Mouse (Mus musculus): Measurements from ENCODE around the gene Dpf1. TPM values are rescaled to one million over a fixed set of nuclear protein-coding genes. Genes with fewer than 3 reads are reported as not detected.

Gene Dpf1
- polyA plus RNA-seq (2014; fragmentation: Nextera tagmentation; extraction: Ambion mirVana) = 19.8 and 27.9 TPM in 2 replicates

- under 1% methylated on average over 61 of the region's 67 CpGs for WGBS
- H3K36me3 ChIP-seq (replicated peaks; ENCODE audit: control insufficient read depth, insufficient read depth, low read depth, low read length) = no peaks in the 10 kb centered on the region
These were observed at the start of gene Dpf1 for GRCm38 (mm10) chr7:29303738-29304462. Gene Dpf1, plus strand, starts transcription at chr7:29303951.

GRCm38 (mm10) chr7:29255875-29256274, 47.9 kb upstream of the Dpf1 start:
- no peak overlapping the region for H3K9ac ChIP-seq (replicated peaks; ENCODE audit: low read length)
- WGBS = 83% methylated on average over 4 of the region's 4 CpGs

More at GRCm38 (mm10) chr7:29303738-29304462, at the start of gene Dpf1:
- Histone ChIP-seq H3K4me1 (ENCODE audit: control insufficient read depth, insufficient read depth, low read length) (peaks cover 8% of the 10 kb centered on the region), H3K27me3 (ENCODE audit: control insufficient read depth, insufficient read depth, low read length) (0 out of 2 replicates have a peak, but pooled peaks cover 2% of the 10 kb centered on the region), H3K27ac (replicated peaks; ENCODE audit: low read depth, low read length) (peak within 1 kb of the TSS; percentile 28; the same call in 1 of the 2 replicates), H3K9ac (replicated peaks; ENCODE audit: low read length) (peak within 1 kb of the TSS; percentile 63), H3K9me3 (replicated peaks; ENCODE audit: control insufficient read depth, low read length) (no peaks in the 10 kb centered on the region), H3K4me3 (ENCODE audit: low read depth, low read length) (peak within 1 kb of the TSS; percentile 58), H3K4me2 (ENCODE audit: low read depth, low read length) (peak within 1 kb of the TSS; percentile 87)
- DNase-seq (ENCODE audit: low spot score) (peak; percentile 94), ATAC-seq (replicated peaks; ENCODE audit: insufficient number of reproducible peaks, low FRiP score, low TSS enrichment, low read depth) (peak; percentile 85)

DNA sequence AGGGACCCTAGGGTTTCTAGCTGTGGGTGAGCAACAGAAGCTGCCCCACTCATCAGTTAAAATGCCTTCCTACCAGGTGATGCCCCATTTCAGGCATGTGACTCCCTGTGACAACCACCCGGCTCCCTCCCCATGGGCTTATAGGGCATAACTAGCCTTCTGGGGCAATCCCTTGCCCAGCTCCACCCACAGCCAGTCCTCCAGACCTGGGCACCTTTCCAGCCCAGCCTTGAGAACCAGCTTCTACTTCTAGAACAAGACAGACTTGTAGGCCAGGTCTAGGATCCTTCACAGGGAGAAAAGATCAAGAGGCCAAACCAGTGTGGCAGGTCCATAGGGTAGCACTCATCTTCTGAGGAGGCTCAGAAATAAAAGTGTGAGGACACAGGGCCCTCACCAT, 46.4 kb upstream of the Dpf1 start:
- no peak overlapping the region for H3K4me3 ChIP-seq (ENCODE audit: low read depth, low read length)
- no peaks in the 10 kb centered on the region for H3K27me3 ChIP-seq (ENCODE audit: control insufficient read depth, insufficient read depth, low read length)
- DNase-seq (ENCODE audit: low spot score) = no peak
- ATAC-seq (replicated peaks; ENCODE audit: insufficient number of reproducible peaks, low FRiP score, low TSS enrichment, low read depth) = no peak
- H3K4me2 ChIP-seq (ENCODE audit: low read depth, low read length) = no peak overlapping the region
- H3K36me3 ChIP-seq (replicated peaks; ENCODE audit: control insufficient read depth, insufficient read depth, low read depth, low read length) = no peaks in the 10 kb centered on the region
- no peak overlapping the region for H3K9ac ChIP-seq (replicated peaks; ENCODE audit: low read length)
- no peak overlapping the region for H3K27ac ChIP-seq (replicated peaks; ENCODE audit: low read depth, low read length)
- 86% methylated on average over 1 of the region's 1 CpGs for WGBS
- H3K4me1 ChIP-seq (ENCODE audit: control insufficient read depth, insufficient read depth, low read length) = 0 out of 2 replicates have a peak, but pooled peaks cover 7% of the 10 kb centered on the region
- no peaks in the 10 kb centered on the region for H3K9me3 ChIP-seq (replicated peaks; ENCODE audit: control insufficient read depth, low read length)

More at GRCm38 (mm10) chr7:29255875-29256274, 47.9 kb upstream of the Dpf1 start:
- H3K9me3 ChIP-seq (replicated peaks; ENCODE audit: control insufficient read depth, low read length) = no peaks in the 10 kb centered on the region
- DNase-seq (ENCODE audit: low spot score) (no peak), ATAC-seq (replicated peaks; ENCODE audit: insufficient number of reproducible peaks, low FRiP score, low TSS enrichment, low read depth) (no peak)
- 0 out of 2 replicates have a peak, but pooled peaks cover 7% of the 10 kb centered on the region for H3K4me1 ChIP-seq (ENCODE audit: control insufficient read depth, insufficient read depth, low read length)
- H3K4me2 ChIP-seq (ENCODE audit: low read depth, low read length) = no peak overlapping the region
- H3K27me3 ChIP-seq (ENCODE audit: control insufficient read depth, insufficient read depth, low read length) = no peaks in the 10 kb centered on the region
- H3K36me3 ChIP-seq (replicated peaks; ENCODE audit: control insufficient read depth, insufficient read depth, low read depth, low read length) = no peaks in the 10 kb centered on the region
- no peak overlapping the region for H3K27ac ChIP-seq (replicated peaks; ENCODE audit: low read depth, low read length)
- no peak overlapping the region for H3K4me3 ChIP-seq (ENCODE audit: low read depth, low read length)

DNA sequence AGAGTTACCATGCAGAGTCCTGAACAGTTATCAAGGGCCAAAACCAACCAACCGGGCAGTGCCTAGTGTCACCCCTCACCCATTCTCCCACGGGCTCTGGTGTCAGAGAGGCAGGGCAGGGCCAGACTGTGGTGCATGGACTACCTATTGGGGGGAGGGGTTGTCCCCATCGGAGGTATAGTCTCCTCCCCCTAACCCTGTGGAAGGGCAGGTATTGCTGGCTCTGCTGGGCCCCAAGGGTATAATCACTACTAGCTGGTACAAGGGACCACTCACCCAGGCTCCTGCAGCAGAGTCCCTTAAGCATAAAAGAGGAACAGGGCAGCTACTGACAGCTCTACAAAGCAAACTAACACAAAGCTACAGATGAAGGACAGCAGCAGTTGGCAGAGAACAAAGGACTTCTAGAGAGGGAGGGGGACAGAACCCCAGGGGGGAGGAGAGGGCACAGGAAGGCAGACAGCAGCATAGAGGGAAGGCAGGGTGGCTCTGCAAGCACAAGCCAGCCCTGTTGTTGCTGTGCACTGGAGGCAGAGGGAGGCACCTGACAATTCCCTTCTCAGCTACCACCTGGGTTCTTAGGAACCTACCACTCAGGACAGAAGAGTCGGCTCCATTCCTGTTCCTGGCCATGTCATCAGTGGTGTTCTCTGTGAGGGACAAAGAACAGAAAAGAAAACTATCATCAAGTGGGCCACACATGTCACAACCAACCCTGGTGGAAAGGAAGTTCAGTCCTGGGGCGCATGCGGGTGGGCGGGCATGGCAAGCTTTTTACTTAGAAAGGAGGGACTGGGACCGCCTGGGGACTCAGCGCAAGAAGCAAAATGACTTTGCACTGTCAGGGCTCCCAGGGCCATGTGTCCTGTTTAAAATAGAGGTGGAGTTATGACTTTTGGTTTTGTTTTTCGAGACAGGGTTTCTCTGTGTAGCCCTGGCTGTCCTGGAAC, 43.7 kb upstream of the Dpf1 start:
- no peaks in the 10 kb centered on the region for H3K9me3 ChIP-seq (replicated peaks; ENCODE audit: control insufficient read depth, low read length)
- H3K4me1 ChIP-seq (ENCODE audit: control insufficient read depth, insufficient read depth, low read length) = 0 out of 2 replicates have a peak, but pooled peaks cover 7% of the 10 kb centered on the region
- no peaks in the 10 kb centered on the region for H3K27me3 ChIP-seq (ENCODE audit: control insufficient read depth, insufficient read depth, low read length)
- no peak overlapping the region for H3K9ac ChIP-seq (replicated peaks; ENCODE audit: low read length)
- ATAC-seq (replicated peaks; ENCODE audit: insufficient number of reproducible peaks, low FRiP score, low TSS enrichment, low read depth) (peak; percentile 63), DNase-seq (ENCODE audit: low spot score) (no peak)
- peak overlapping the region; percentile 7; the same call in 1 of the 2 replicates for H3K4me2 ChIP-seq (ENCODE audit: low read depth, low read length)
- no peaks in the 10 kb centered on the region for H3K36me3 ChIP-seq (replicated peaks; ENCODE audit: control insufficient read depth, insufficient read depth, low read depth, low read length)
- no peak overlapping the region for H3K4me3 ChIP-seq (ENCODE audit: low read depth, low read length)
- no peak overlapping the region for H3K27ac ChIP-seq (replicated peaks; ENCODE audit: low read depth, low read length)
- 73% methylated on average over 10 of the region's 10 CpGs for WGBS

- H3K4me3 ChIP-seq (ENCODE audit: low read depth, low read length) = no peak overlapping the region
- no peaks in the 10 kb centered on the region for H3K9me3 ChIP-seq (replicated peaks; ENCODE audit: control insufficient read depth, low read length)
- H3K4me2 ChIP-seq (ENCODE audit: low read depth, low read length) = no peak overlapping the region
- no peak overlapping the region for H3K27ac ChIP-seq (replicated peaks; ENCODE audit: low read depth, low read length)
- ATAC-seq (replicated peaks; ENCODE audit: insufficient number of reproducible peaks, low FRiP score, low TSS enrichment, low read depth) (no peak), DNase-seq (ENCODE audit: low spot score) (no peak)
- no peaks in the 10 kb centered on the region for H3K36me3 ChIP-seq (replicated peaks; ENCODE audit: control insufficient read depth, insufficient read depth, low read depth, low read length)
- peaks cover 7% of the 10 kb centered on the region; the same call in 1 of the 2 replicates for H3K4me1 ChIP-seq (ENCODE audit: control insufficient read depth, insufficient read depth, low read length)
- WGBS = 69% methylated on average over 6 of the region's 6 CpGs
- H3K27me3 ChIP-seq (ENCODE audit: control insufficient read depth, insufficient read depth, low read length) = no peaks in the 10 kb centered on the region
- no peak overlapping the region for H3K9ac ChIP-seq (replicated peaks; ENCODE audit: low read length)
These were observed 41.6 kb upstream of the Dpf1 start for GRCm38 (mm10) chr7:29262151-29262550.

- WGBS = 97% methylated on average over 3 of the region's 3 CpGs
- Histone ChIP-seq H3K36me3 (replicated peaks; ENCODE audit: control insufficient read depth, insufficient read depth, low read depth, low read length) (no peaks in the 10 kb centered on the region), H3K9ac (replicated peaks; ENCODE audit: low read length) (no peak overlapping the region), H3K4me1 (ENCODE audit: control insufficient read depth, insufficient read depth, low read length) (peaks cover 7% of the 10 kb centered on the region; the same call in 1 of the 2 replicates), H3K4me3 (ENCODE audit: low read depth, low read length) (no peak overlapping the region), H3K27me3 (ENCODE audit: control insufficient read depth, insufficient read depth, low read length) (no peaks in the 10 kb centered on the region), H3K4me2 (ENCODE audit: low read depth, low read length) (no peak overlapping the region), H3K27ac (replicated peaks; ENCODE audit: low read depth, low read length) (no peak overlapping the region), H3K9me3 (replicated peaks; ENCODE audit: control insufficient read depth, low read length) (no peaks in the 10 kb centered on the region)
- ATAC-seq (replicated peaks; ENCODE audit: insufficient number of reproducible peaks, low FRiP score, low TSS enrichment, low read depth) (no peak), DNase-seq (ENCODE audit: low spot score) (no peak)
These were observed 39.9 kb upstream of the Dpf1 start for GRCm38 (mm10) chr7:29263831-29264230.

GRCm38 (mm10) chr7:29265636-29266035, 38.1 kb upstream of the Dpf1 start:
- no peak overlapping the region for H3K27ac ChIP-seq (replicated peaks; ENCODE audit: low read depth, low read length)
- H3K4me3 ChIP-seq (ENCODE audit: low read depth, low read length) = no peak overlapping the region
- H3K27me3 ChIP-seq (ENCODE audit: control insufficient read depth, insufficient read depth, low read length) = no peaks in the 10 kb centered on the region
- 78% methylated on average over 7 of the region's 7 CpGs for WGBS
- DNase-seq (ENCODE audit: low spot score) (no peak), ATAC-seq (replicated peaks; ENCODE audit: insufficient number of reproducible peaks, low FRiP score, low TSS enrichment, low read depth) (no peak)
- H3K4me2 ChIP-seq (ENCODE audit: low read depth, low read length) = no peak overlapping the region
- H3K9ac ChIP-seq (replicated peaks; ENCODE audit: low read length) = no peak overlapping the region
- H3K36me3 ChIP-seq (replicated peaks; ENCODE audit: control insufficient read depth, insufficient read depth, low read depth, low read length) = no peaks in the 10 kb centered on the region
- no peaks in the 10 kb centered on the region; the same call in 1 of the 2 replicates for H3K4me1 ChIP-seq (ENCODE audit: control insufficient read depth, insufficient read depth, low read length)
- no peaks in the 10 kb centered on the region for H3K9me3 ChIP-seq (replicated peaks; ENCODE audit: control insufficient read depth, low read length)
